Mouse (Mus musculus) MEL (cell line): ENCODE data around the gene Clrn2. TPM values are rescaled to one million over a fixed set of nuclear protein-coding genes. Genes with fewer than 3 reads are reported as not detected.

Experiments used
- DNase-seq: peaks from one replicate; pipeline ENCODE4 v3.0.0; 2011; ENCODE audit warnings: low read depth, low spot score
- H3K27ac ChIP-seq: 2 replicates; pipeline ENCODE4 v1.5.1; 2012; ENCODE audit warnings: low read depth, mild to moderate bottlenecking, control low read depth, low read length, moderate library complexity; ENCODE audit not compliant: control insufficient read depth
- H3K27me3 ChIP-seq, 2 experiments: fragments of 150-350 bp in 1 of 2; sonication (generic) in 1 of 2; 2 replicates each; pipeline ENCODE4 v1.6.1; 2012; ENCODE audit warnings: low read length in 2 of 2, mild to moderate bottlenecking in 2 of 2, improper control_type of control experiment in 1 of 2, moderate library complexity in 1 of 2; ENCODE audit not compliant: insufficient read depth in 2 of 2, control insufficient read depth in 1 of 2
- H3K36me3 ChIP-seq, 2 experiments: 2 replicates each; pipeline ENCODE4 v1.6.1; 2012 to 2014; ENCODE audit warnings: low read length in 2 of 2, improper control_type of control experiment in 1 of 2, inconsistent platforms in 1 of 2, mild to moderate bottlenecking in 1 of 2; ENCODE audit not compliant: insufficient read depth in 2 of 2, control insufficient read depth in 1 of 2
- H3K4me1 ChIP-seq, 2 experiments: fragments of 150-350 bp in 1 of 2; sonication (generic) in 1 of 2; 2 replicates each; pipeline ENCODE4 v1.6.1; 2012; ENCODE audit warnings: low read length in 2 of 2, improper control_type of control experiment in 1 of 2, mild to moderate bottlenecking in 1 of 2; ENCODE audit not compliant: insufficient read depth in 2 of 2, control insufficient read depth in 1 of 2
- H3K4me3 ChIP-seq, 2 experiments: fragments of 150-350 bp in 1 of 2; sonication (generic) in 1 of 2; 2 replicates each; pipeline ENCODE4 v1.5.1; 2012; ENCODE audit warnings: low read depth in 2 of 2, low read length in 2 of 2, mild to moderate bottlenecking in 2 of 2, moderate library complexity in 2 of 2, control low read depth in 1 of 2, improper control_type of control experiment in 1 of 2; ENCODE audit not compliant: control insufficient read depth in 1 of 2, insufficient read depth in 1 of 2
- H3K79me2 ChIP-seq: 2 replicates; pipeline ENCODE4 v1.6.1; 2012; ENCODE audit warnings: mild to moderate bottlenecking, low read length, moderate library complexity; ENCODE audit not compliant: control insufficient read depth, poor library complexity, insufficient read depth
- H3K9ac ChIP-seq: 2 replicates; pipeline ENCODE4 v1.6.1; 2012; ENCODE audit warnings: low read depth, mild to moderate bottlenecking, control low read depth, low read length, moderate library complexity; ENCODE audit not compliant: control insufficient read depth, poor library complexity, severe bottlenecking
- H3K9me3 ChIP-seq: fragments of 150-350 bp; sonication (generic); replicated peaks from 2 replicates; pipeline ENCODE4 v1.6.1; 2012; ENCODE audit warnings: mild to moderate bottlenecking, low read length, improper control_type of control experiment, moderate library complexity; ENCODE audit not compliant: insufficient read depth
- BHLHE40 ChIP-seq: IDR thresholded peaks from 2 replicates; pipeline ENCODE4 v1.6.1; 2012; ENCODE audit warnings: low read depth, mild to moderate bottlenecking, inconsistent platforms, low read length, improper control_type of control experiment, borderline replicate concordance
- CHD1 ChIP-seq: IDR thresholded peaks from 2 replicates; pipeline ENCODE4 v1.6.1; 2012; ENCODE audit warnings: low read depth, mild to moderate bottlenecking, inconsistent platforms, low read length, improper control_type of control experiment
- E2F4 ChIP-seq: IDR thresholded peaks from 2 replicates; pipeline ENCODE4 v1.6.1; 2011; ENCODE audit warnings: low read depth, low read length, improper control_type of control experiment, borderline replicate concordance
- ELF1 ChIP-seq: IDR thresholded peaks from 2 replicates; pipeline ENCODE4 v1.6.1; 2014; ENCODE audit warnings: low read depth, mild to moderate bottlenecking, inconsistent platforms, low read length, improper control_type of control experiment, moderate library complexity
- GATA1 ChIP-seq: IDR thresholded peaks from 2 replicates; pipeline ENCODE4 v1.6.1; 2011; ENCODE audit warnings: low read depth, low read length, improper control_type of control experiment
- HCFC1 ChIP-seq: IDR thresholded peaks from 2 replicates; pipeline ENCODE4 v1.6.1; 2012; ENCODE audit warnings: low read depth, mild to moderate bottlenecking, inconsistent platforms, low read length, improper control_type of control experiment, moderate library complexity
- JUND ChIP-seq: IDR thresholded peaks from 2 replicates; pipeline ENCODE4 v1.6.1; 2011; ENCODE audit warnings: low read depth, mild to moderate bottlenecking, improper control_type of control experiment, low read length
- NELFE ChIP-seq: IDR thresholded peaks from 2 replicates; pipeline ENCODE4 v1.6.1; 2011; ENCODE audit warnings: low read depth, low read length, improper control_type of control experiment
- NRF1 ChIP-seq: IDR thresholded peaks from 2 replicates; pipeline ENCODE4 v1.6.1; 2014; ENCODE audit warnings: low read depth, mild to moderate bottlenecking, inconsistent platforms, low read length, improper control_type of control experiment, moderate library complexity; ENCODE audit not compliant: poor library complexity, insufficient read depth, severe bottlenecking
- RAD21 ChIP-seq: IDR thresholded peaks from 2 replicates; pipeline ENCODE4 v1.6.1; 2011; ENCODE audit warnings: mild to moderate bottlenecking, low read depth, low read length, improper control_type of control experiment
- SIN3A ChIP-seq: IDR thresholded peaks from 2 replicates; pipeline ENCODE4 v1.6.1; 2012; ENCODE audit warnings: low read length, improper control_type of control experiment, inconsistent platforms
- UBTF ChIP-seq: IDR thresholded peaks from 2 replicates; pipeline ENCODE4 v1.6.1; 2012; ENCODE audit warnings: low read depth, mild to moderate bottlenecking, inconsistent platforms, low read length, improper control_type of control experiment, moderate library complexity, borderline replicate concordance; ENCODE audit not compliant: insufficient read depth
- USF1 ChIP-seq: IDR thresholded peaks from 2 replicates; pipeline ENCODE4 v1.6.1; 2014; ENCODE audit warnings: low read depth, mild to moderate bottlenecking, inconsistent platforms, low read length, improper control_type of control experiment, moderate library complexity
- ZC3H11A ChIP-seq: IDR thresholded peaks from 2 replicates; pipeline ENCODE4 v1.6.1; 2012; ENCODE audit warnings: low read depth, mild to moderate bottlenecking, inconsistent platforms, low read length, improper control_type of control experiment
- ZMIZ1 ChIP-seq: IDR thresholded peaks from 2 replicates; pipeline ENCODE4 v1.6.1; 2012; ENCODE audit warnings: low read depth, mild to moderate bottlenecking, inconsistent platforms, low read length, improper control_type of control experiment, moderate library complexity
- polyA plus RNA-seq, 2 experiments: library from polyadenylated mRNA; stranded (reverse) in 1 of 2; unstranded in 1 of 2; fragments of >175 nt in 1 of 2; fragments of >200 nt in 1 of 2; gene quantifications; 2 replicates each; pipeline versions ENCODE4 v1.2.1 to v1.2.4; 2012; ENCODE audit warnings: low replicate concordance in 2 of 2, low read depth in 1 of 2; ENCODE audit not compliant: insufficient read length in 2 of 2, insufficient read depth in 1 of 2, missing spikeins in 1 of 2
- total RNA-seq: library from RNA; depleted of rRNA; stranded (reverse); fragments of 300-350 nt; gene quantifications from 2 replicates; pipeline ENCODE4 v1.2.3, GENCODE M21; 2012

Gene Clrn2
- total and polyA plus RNA-seq, 3 experiments = not detected

DNA sequence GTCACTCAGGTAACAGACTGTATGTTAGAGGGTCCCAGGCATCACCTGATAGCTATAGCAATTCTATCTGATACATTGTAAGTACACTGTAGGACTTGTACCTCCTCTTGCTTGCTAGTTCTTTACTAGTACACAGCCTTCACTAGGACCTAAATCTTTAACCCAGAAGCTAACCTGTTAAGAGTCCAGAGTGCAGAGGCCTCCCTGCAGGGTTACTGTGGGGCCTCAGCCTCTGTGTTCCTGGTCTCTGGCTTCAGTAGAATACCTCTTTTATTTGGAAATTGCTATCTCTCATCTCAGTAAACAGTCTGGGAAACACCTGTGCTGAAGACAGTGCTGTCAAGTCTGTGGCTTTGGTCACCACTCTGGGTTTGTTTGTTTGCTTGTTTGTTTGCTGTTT, 42.5 kb downstream of the Clrn2 start:
- peaks cover 6 to 29% of the 10 kb centered on the region in 2 experiments for H3K36me3 ChIP-seq
- TF ChIP-seq UBTF = no peak
- TF ChIP-seq HCFC1 = no peak
- no peak for TF ChIP-seq NRF1
- no peak for TF ChIP-seq E2F4
- no peak for TF ChIP-seq NELFE
- no peak overlapping the region for H3K9ac ChIP-seq
- peaks cover 26% of the 10 kb centered on the region for H3K79me2 ChIP-seq
- peaks cover 7 to 20% of the 10 kb centered on the region in 2 experiments for H3K4me1 ChIP-seq
- H3K27ac ChIP-seq = no peak overlapping the region
- H3K27me3 ChIP-seq = peaks cover 0 to 2% of the 10 kb centered on the region in 2 experiments; a peak in 1 of 4 replicates
- no peaks in the 10 kb centered on the region for H3K9me3 ChIP-seq
- H3K4me3 ChIP-seq = no peak overlapping the region
- DNase-seq = no peak

DNA sequence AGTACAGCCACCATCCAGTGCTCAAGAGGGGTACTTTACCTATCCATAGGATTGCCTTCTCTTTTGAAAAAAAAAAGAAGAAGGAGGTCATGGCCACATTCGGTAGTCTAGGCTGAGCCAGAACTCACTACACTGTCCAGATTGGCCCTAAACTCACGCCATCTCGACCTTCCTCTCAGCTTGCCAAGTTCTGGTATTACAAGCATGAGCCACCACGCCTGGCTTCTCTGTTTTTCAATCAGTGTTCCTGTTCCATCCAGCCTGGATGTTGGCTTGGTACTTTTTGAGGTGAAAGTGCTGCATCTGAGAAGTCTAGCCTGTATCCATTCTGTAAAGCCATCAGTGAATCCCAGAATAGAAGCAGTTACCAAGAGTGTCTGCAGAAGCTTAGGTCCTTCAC, 42.9 kb downstream of the Clrn2 start:
- peaks cover 26% of the 10 kb centered on the region for H3K79me2 ChIP-seq
- H3K9me3 ChIP-seq = no peaks in the 10 kb centered on the region
- H3K27ac ChIP-seq = no peak overlapping the region
- no peaks in the 10 kb centered on the region for H3K27me3 ChIP-seq
- H3K9ac ChIP-seq = no peak overlapping the region
- no peak overlapping the region for H3K4me3 ChIP-seq
- TF ChIP-seq BHLHE40 (no peak), RAD21 (no peak), JUND (no peak), GATA1 (no peak), ZMIZ1 (no peak), CHD1 (no peak), SIN3A (no peak), USF1 (no peak), NRF1 (no peak), ELF1 (no peak), ZC3H11A (no peak)
- peaks cover 9 to 29% of the 10 kb centered on the region in 2 experiments for H3K36me3 ChIP-seq
- DNase-seq = no peak
- peaks cover 7 to 20% of the 10 kb centered on the region in 2 experiments for H3K4me1 ChIP-seq
